Mouse (Mus musculus) midbrain, embryonic 10.5 days (tissue): Measurements from ENCODE around the gene Arl15. TPM values are rescaled to one million over a fixed set of nuclear protein-coding genes. Genes with fewer than 3 reads are reported as not detected.
A peak's percentile ranks its signal among the peaks of the same experiment; 100 is the strongest.

Experiments used
- DNase-seq: peaks from one replicate; pipeline ENCODE4 v3.0.0-alpha.2; 2017; ENCODE audit warnings: low spot score
- H3K27ac ChIP-seq: fragments of 300-500 bp; sonication (generic); replicated peaks from 2 replicates; pipeline ENCODE4 v1.5.1; 2016; ENCODE audit warnings: mild to moderate bottlenecking
- H3K27me3 ChIP-seq: fragments of 300-500 bp; sonication (generic); 2 replicates; pipeline ENCODE4 v1.6.1; 2016; ENCODE audit warnings: low read depth, mild to moderate bottlenecking; ENCODE audit not compliant: poor library complexity, severe bottlenecking
- H3K36me3 ChIP-seq: fragments of 300-500 bp; sonication (generic); 2 replicates; pipeline ENCODE4 v1.6.1; 2016; ENCODE audit warnings: mild to moderate bottlenecking, moderate library complexity
- H3K4me1 ChIP-seq: fragments of 300-500 bp; sonication (generic); 2 replicates; pipeline ENCODE4 v1.6.1; 2016
- H3K4me3 ChIP-seq: fragments of 300-500 bp; sonication (generic); 2 replicates; pipeline ENCODE4 v1.5.1; 2016; ENCODE audit warnings: mild to moderate bottlenecking, moderate library complexity
- H3K9me3 ChIP-seq: fragments of 300-500 bp; sonication (generic); replicated peaks from 2 replicates; pipeline ENCODE4 v1.6.1; 2016; ENCODE audit warnings: mild to moderate bottlenecking
- WGBS: fragments of 180-500 bp; shearing (Covaris S2); methylation state at CpG from one replicate; pipeline ENCODE4 v1.1.7; 2016; 5-methylcytosine and 5-hydroxymethylcytosine counted together
- polyA plus RNA-seq: library from polyadenylated mRNA; unstranded; fragments of >200 nt; fragmentation: Nextera tagmentation; extraction: Ambion mirVana; gene quantifications from 2 replicates; pipeline ENCODE4 v1.2.1, GENCODE M21; 2016

Gene Arl15
- polyA plus RNA-seq, 1 experiment from 2014 or later, result 10.4 TPM

- peak; percentile 77 for DNase-seq
- 42% methylated on average over 15 of the region's 15 CpGs for WGBS
- Histone ChIP-seq H3K27me3 (peaks cover 10% of the 10 kb centered on the region; the same call in 1 of the 2 replicates), H3K4me3 (peak overlapping the region; percentile 33), H3K4me1 (peaks cover 63% of the 10 kb centered on the region), H3K27ac (peak overlapping the region; percentile 91), H3K36me3 (no peaks in the 10 kb centered on the region), H3K9me3 (no peaks in the 10 kb centered on the region)
Measured at GRCm38 (mm10) chr13:113917868-113918411, 123.6 kb downstream of the Arl15 start.

- Histone ChIP-seq H3K36me3 (peaks cover 5% of the 10 kb centered on the region; the same call in 1 of the 2 replicates), H3K27ac (peak overlapping the region; percentile 91), H3K4me1 (peaks cover 59% of the 10 kb centered on the region), H3K9me3 (no peaks in the 10 kb centered on the region), H3K27me3 (peaks cover 10% of the 10 kb centered on the region; the same call in 1 of the 2 replicates), H3K4me3 (no peak overlapping the region)
- 76% methylated on average over 7 of the region's 7 CpGs for WGBS
- DNase-seq, result no peak
Measured at GRCm38 (mm10) chr13:113918668-113919067, 124.4 kb downstream of the Arl15 start.

- H3K27ac ChIP-seq, result no peak overlapping the region
- H3K4me1 ChIP-seq, result peaks cover 9% of the 10 kb centered on the region
- no peak overlapping the region for H3K4me3 ChIP-seq
- H3K36me3 ChIP-seq, result no peaks in the 10 kb centered on the region
- H3K27me3 ChIP-seq, result no peaks in the 10 kb centered on the region; the same call in 1 of the 2 replicates
- 91% methylated on average over 4 of the region's 4 CpGs for WGBS
- no peaks in the 10 kb centered on the region for H3K9me3 ChIP-seq
- DNase-seq, result no peak
Measured at GRCm38 (mm10) chr13:113935697-113936096, 141.4 kb downstream of the Arl15 start.

GRCm38 (mm10) chr13:113937231-113937630 is 142.9 kb downstream of the Arl15 start:
- Histone ChIP-seq H3K27ac (no peak overlapping the region), H3K9me3 (no peaks in the 10 kb centered on the region), H3K36me3 (no peaks in the 10 kb centered on the region), H3K4me3 (no peak overlapping the region), H3K4me1 (peaks cover 10% of the 10 kb centered on the region; the same call in 1 of the 2 replicates), H3K27me3 (no peaks in the 10 kb centered on the region; the same call in 1 of the 2 replicates)
- DNase-seq, result no peak
- 97% methylated on average over 5 of the region's 5 CpGs for WGBS

GRCm38 (mm10) chr13:113938561-113938960 is 144.3 kb downstream of the Arl15 start:
- 85% methylated on average over 9 of the region's 9 CpGs for WGBS

GRCm38 (mm10) chr13:113939097-113939496 is 144.8 kb downstream of the Arl15 start:
- Histone ChIP-seq H3K9me3 (no peaks in the 10 kb centered on the region), H3K27ac (no peak overlapping the region), H3K36me3 (no peaks in the 10 kb centered on the region), H3K4me1 (peaks cover 10% of the 10 kb centered on the region; the same call in 1 of the 2 replicates), H3K4me3 (no peak overlapping the region), H3K27me3 (no peaks in the 10 kb centered on the region; the same call in 1 of the 2 replicates)
- DNase-seq, result no peak
- 95% methylated on average over 10 of the region's 10 CpGs for WGBS

More at GRCm38 (mm10) chr13:113938561-113938960, 144.3 kb downstream of the Arl15 start:
- H3K9me3 ChIP-seq, result no peaks in the 10 kb centered on the region
- no peak for DNase-seq
- H3K27me3 ChIP-seq, result no peaks in the 10 kb centered on the region; the same call in 1 of the 2 replicates
- H3K4me1 ChIP-seq, result peaks cover 10% of the 10 kb centered on the region; the same call in 1 of the 2 replicates
- no peak overlapping the region for H3K4me3 ChIP-seq
- no peak overlapping the region for H3K27ac ChIP-seq
- no peaks in the 10 kb centered on the region for H3K36me3 ChIP-seq

GRCm38 (mm10) chr13:113939681-113940080 is 145.4 kb downstream of the Arl15 start:
- H3K4me3 ChIP-seq, result no peak overlapping the region
- H3K4me1 ChIP-seq, result peaks cover 5% of the 10 kb centered on the region; the same call in 1 of the 2 replicates
- no peak for DNase-seq
- no peaks in the 10 kb centered on the region; the same call in 1 of the 2 replicates for H3K27me3 ChIP-seq
- 85% methylated on average over 3 of the region's 3 CpGs for WGBS
- H3K9me3 ChIP-seq, result no peaks in the 10 kb centered on the region
- no peaks in the 10 kb centered on the region for H3K36me3 ChIP-seq
- no peak overlapping the region for H3K27ac ChIP-seq

- no peak for DNase-seq
- Histone ChIP-seq H3K9me3 (no peaks in the 10 kb centered on the region), H3K27me3 (no peaks in the 10 kb centered on the region; the same call in 1 of the 2 replicates), H3K4me3 (no peak overlapping the region), H3K27ac (no peak overlapping the region), H3K4me1 (peaks cover 3% of the 10 kb centered on the region; the same call in 1 of the 2 replicates), H3K36me3 (no peaks in the 10 kb centered on the region)
- WGBS, result 92% methylated on average over 7 of the region's 7 CpGs
Measured at GRCm38 (mm10) chr13:113940151-113940550, 145.8 kb downstream of the Arl15 start.

- Histone ChIP-seq H3K36me3 (no peaks in the 10 kb centered on the region), H3K9me3 (no peaks in the 10 kb centered on the region), H3K4me1 (peaks cover 3% of the 10 kb centered on the region; the same call in 1 of the 2 replicates), H3K27ac (no peak overlapping the region), H3K4me3 (no peak overlapping the region), H3K27me3 (no peaks in the 10 kb centered on the region)
- 83% methylated on average over 3 of the region's 3 CpGs for WGBS
- no peak for DNase-seq
Measured at GRCm38 (mm10) chr13:113941943-113942342, 147.6 kb downstream of the Arl15 start.

GRCm38 (mm10) chr13:113947546-113947945 is 153.2 kb downstream of the Arl15 start:
- Histone ChIP-seq H3K4me3 (no peak overlapping the region), H3K9me3 (no peaks in the 10 kb centered on the region), H3K27me3 (no peaks in the 10 kb centered on the region), H3K36me3 (no peaks in the 10 kb centered on the region), H3K4me1 (peaks cover 7% of the 10 kb centered on the region), H3K27ac (no peak overlapping the region)
- DNase-seq, result no peak
- WGBS, result 82% methylated on average over 4 of the region's 4 CpGs

GRCm38 (mm10) chr13:113949708-113950107 is 155.4 kb downstream of the Arl15 start:
- 71% methylated on average over 5 of the region's 5 CpGs for WGBS
- peak overlapping the region; percentile 64 for H3K27ac ChIP-seq
- no peak for DNase-seq

GRCm38 (mm10) chr13:113950131-113950530 is 155.8 kb downstream of the Arl15 start:
- no peak overlapping the region for H3K4me3 ChIP-seq
- no peaks in the 10 kb centered on the region for H3K36me3 ChIP-seq
- DNase-seq, result no peak
- no peaks in the 10 kb centered on the region for H3K9me3 ChIP-seq
- no peak overlapping the region for H3K27ac ChIP-seq
- H3K4me1 ChIP-seq, result peaks cover 7% of the 10 kb centered on the region
- 91% methylated on average over 6 of the region's 6 CpGs for WGBS
- no peaks in the 10 kb centered on the region for H3K27me3 ChIP-seq

More at GRCm38 (mm10) chr13:113949708-113950107, 155.4 kb downstream of the Arl15 start:
- Histone ChIP-seq H3K4me1 (peaks cover 7% of the 10 kb centered on the region), H3K4me3 (no peak overlapping the region), H3K9me3 (no peaks in the 10 kb centered on the region), H3K27me3 (no peaks in the 10 kb centered on the region), H3K36me3 (no peaks in the 10 kb centered on the region)

- H3K4me1 ChIP-seq, result no peaks in the 10 kb centered on the region
- no peaks in the 10 kb centered on the region for H3K9me3 ChIP-seq
- no peak for DNase-seq
- H3K27me3 ChIP-seq, result no peaks in the 10 kb centered on the region
- WGBS, result 90% methylated on average over 4 of the region's 4 CpGs
- no peak overlapping the region for H3K27ac ChIP-seq
- H3K4me3 ChIP-seq, result no peak overlapping the region
- H3K36me3 ChIP-seq, result no peaks in the 10 kb centered on the region
Measured at GRCm38 (mm10) chr13:113957438-113957837, 163.1 kb downstream of the Arl15 start.
